Mouse (Mus musculus): ENCODE results near the gene Nos1. TPM values are rescaled to one million over a fixed set of nuclear protein-coding genes. Genes with fewer than 3 reads are reported as not detected.
A peak's percentile ranks its signal among the peaks of the same experiment; 100 is the strongest.

Nos1 gene
- polyA plus RNA-seq, 1 experiment from 2014 or later = 0.60 TPM

GRCm38 (mm10) chr5:117898055-117898806, 117.4 kb downstream of the Nos1 start:
- Histone ChIP-seq H3K4me3 (replicated peaks) (no peak overlapping the region), H3K27ac (replicated peaks) (peak overlapping the region; percentile 48; the same call in 1 of the 2 replicates), H3K27me3 (no peaks in the 10 kb centered on the region), H3K9ac (no peak overlapping the region), H3K4me2 (replicated peaks) (0 out of 2 replicates have a peak overlapping the region, but pooled peaks have one; percentile 15), H3K36me3 (no peaks in the 10 kb centered on the region), H3K4me1 (peaks cover 22% of the 10 kb centered on the region), H3K9me3 (replicated peaks) (no peaks in the 10 kb centered on the region)
- ATAC-seq (ENCODE audit: insufficient number of reproducible peaks, low FRiP score, low TSS enrichment, low read depth) = peak; percentile 68
- WGBS = 7% methylated on average over 9 of the region's 9 CpGs

DNA sequence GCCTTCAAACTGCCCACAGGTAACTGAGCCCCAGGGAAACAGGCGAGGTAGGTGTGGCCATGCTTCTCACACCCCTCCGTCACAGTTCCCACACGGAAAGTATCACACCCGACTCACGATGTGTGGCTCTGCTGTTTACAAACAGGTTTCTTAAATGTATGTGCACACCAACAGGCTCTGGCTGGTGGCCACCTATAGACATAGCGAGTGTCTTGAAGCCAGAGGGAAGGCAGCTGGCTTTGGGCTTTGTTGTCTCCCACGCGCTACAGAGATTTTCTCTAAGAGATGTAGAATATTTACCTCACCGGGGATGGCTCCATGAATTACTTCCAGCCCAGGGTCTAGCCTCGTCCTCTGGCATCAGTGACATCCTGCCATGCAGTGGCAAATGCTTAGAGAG, 118.5 kb downstream of the Nos1 start:
- 57% methylated on average over 10 of the region's 10 CpGs for WGBS
- no peaks in the 10 kb centered on the region for H3K27me3 ChIP-seq
- H3K4me2 ChIP-seq (replicated peaks) = no peak overlapping the region
- no peak overlapping the region for H3K9ac ChIP-seq
- H3K4me3 ChIP-seq (replicated peaks) = no peak overlapping the region
- no peak overlapping the region; the same call in 1 of the 2 replicates for H3K27ac ChIP-seq (replicated peaks)
- peaks cover 26% of the 10 kb centered on the region for H3K4me1 ChIP-seq
- H3K36me3 ChIP-seq = no peaks in the 10 kb centered on the region
- no peaks in the 10 kb centered on the region for H3K9me3 ChIP-seq (replicated peaks)
- no peak for ATAC-seq (ENCODE audit: insufficient number of reproducible peaks, low FRiP score, low TSS enrichment, low read depth)

- ATAC-seq (ENCODE audit: insufficient number of reproducible peaks, low FRiP score, low TSS enrichment, low read depth) = 0 out of 2 replicates have a peak, but pooled peaks have one; percentile 17
- 17% methylated on average over 13 of the region's 13 CpGs for WGBS
- Histone ChIP-seq H3K27ac (replicated peaks) (no peak overlapping the region), H3K9me3 (replicated peaks) (no peaks in the 10 kb centered on the region), H3K9ac (no peak overlapping the region), H3K36me3 (no peaks in the 10 kb centered on the region), H3K4me3 (replicated peaks) (no peak overlapping the region), H3K27me3 (no peaks in the 10 kb centered on the region), H3K4me1 (peaks cover 26% of the 10 kb centered on the region), H3K4me2 (replicated peaks) (no peak overlapping the region)
Measured at GRCm38 (mm10) chr5:117900921-117901705, 120.3 kb downstream of the Nos1 start.

- Histone ChIP-seq H3K27ac (replicated peaks) (no peak overlapping the region), H3K27me3 (no peaks in the 10 kb centered on the region), H3K4me3 (replicated peaks) (no peak overlapping the region), H3K9ac (no peak overlapping the region), H3K4me2 (replicated peaks) (no peak overlapping the region), H3K9me3 (replicated peaks) (no peaks in the 10 kb centered on the region), H3K36me3 (no peaks in the 10 kb centered on the region), H3K4me1 (peaks cover 11% of the 10 kb centered on the region)
- ATAC-seq (ENCODE audit: insufficient number of reproducible peaks, low FRiP score, low TSS enrichment, low read depth) = peak; percentile 36
- WGBS = 33% methylated on average over 7 of the region's 7 CpGs
Measured at GRCm38 (mm10) chr5:117903534-117903933, 122.7 kb downstream of the Nos1 start.

GRCm38 (mm10) chr5:117905728-117906127, 124.9 kb downstream of the Nos1 start:
- ATAC-seq (ENCODE audit: insufficient number of reproducible peaks, low FRiP score, low TSS enrichment, low read depth) = no peak
- Histone ChIP-seq H3K27me3 (no peaks in the 10 kb centered on the region), H3K9me3 (replicated peaks) (no peaks in the 10 kb centered on the region), H3K9ac (no peak overlapping the region), H3K4me2 (replicated peaks) (no peak overlapping the region), H3K36me3 (no peaks in the 10 kb centered on the region), H3K4me1 (0 out of 2 replicates have a peak, but pooled peaks cover 4% of the 10 kb centered on the region), H3K4me3 (replicated peaks) (no peak overlapping the region), H3K27ac (replicated peaks) (no peak overlapping the region)
- WGBS = 86% methylated on average over 4 of the region's 4 CpGs

DNA sequence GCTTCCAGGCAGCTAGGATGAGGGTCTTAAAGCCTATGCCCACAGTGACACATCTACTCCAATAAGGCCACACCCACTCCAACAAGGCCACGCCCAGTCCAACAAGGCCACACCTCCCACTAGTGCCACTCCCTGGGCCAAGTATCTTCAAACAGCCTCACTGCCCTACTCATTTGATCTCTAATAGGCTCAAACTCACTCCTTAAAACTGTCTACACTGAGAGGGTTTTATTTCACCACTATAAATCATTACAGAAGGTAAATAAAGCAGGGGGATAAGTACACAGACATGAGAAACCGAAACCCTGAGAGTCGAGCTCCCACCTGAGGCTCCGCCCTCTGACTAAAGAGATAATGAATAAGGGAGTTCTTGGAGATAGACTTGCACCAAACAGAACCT, 128.7 kb downstream of the Nos1 start:
- Histone ChIP-seq H3K36me3 (no peaks in the 10 kb centered on the region), H3K4me2 (replicated peaks) (no peak overlapping the region), H3K9me3 (replicated peaks) (no peaks in the 10 kb centered on the region), H3K27me3 (no peaks in the 10 kb centered on the region), H3K27ac (replicated peaks) (no peak overlapping the region), H3K4me3 (replicated peaks) (no peak overlapping the region), H3K4me1 (no peaks in the 10 kb centered on the region), H3K9ac (no peak overlapping the region)
- 71% methylated on average over 4 of the region's 4 CpGs for WGBS
- ATAC-seq (ENCODE audit: insufficient number of reproducible peaks, low FRiP score, low TSS enrichment, low read depth) = no peak

GRCm38 (mm10) chr5:117916349-117916748, 135.5 kb downstream of the Nos1 start:
- Histone ChIP-seq H3K4me2 (replicated peaks) (no peak overlapping the region), H3K9ac (no peak overlapping the region), H3K4me3 (replicated peaks) (no peak overlapping the region), H3K27me3 (no peaks in the 10 kb centered on the region), H3K9me3 (replicated peaks) (no peaks in the 10 kb centered on the region), H3K4me1 (no peaks in the 10 kb centered on the region), H3K36me3 (no peaks in the 10 kb centered on the region), H3K27ac (replicated peaks) (no peak overlapping the region)
- WGBS = 57% methylated on average over 5 of the region's 5 CpGs
- ATAC-seq (ENCODE audit: insufficient number of reproducible peaks, low FRiP score, low TSS enrichment, low read depth) = no peak

DNA sequence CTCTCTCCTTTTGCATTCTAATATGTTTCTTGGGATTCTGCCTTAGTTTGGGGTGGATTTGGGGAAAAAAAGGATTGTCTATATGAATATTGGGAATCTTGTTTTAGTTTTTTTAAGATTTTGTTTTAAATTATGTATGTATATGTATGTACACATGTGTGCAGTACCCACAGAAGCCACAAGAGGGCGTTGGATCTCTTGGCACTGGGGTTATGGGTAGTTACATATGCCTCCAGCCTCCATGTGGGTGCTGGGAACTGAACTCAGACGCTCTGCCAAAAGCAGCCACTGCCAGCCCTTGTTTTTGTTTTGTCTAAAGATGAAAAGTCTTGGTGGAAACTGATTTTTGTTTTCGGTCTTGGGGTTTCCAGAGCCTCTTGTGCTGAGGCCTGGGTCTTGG, 136.1 kb downstream of the Nos1 start:
- no peak for ATAC-seq (ENCODE audit: insufficient number of reproducible peaks, low FRiP score, low TSS enrichment, low read depth)
- no peaks in the 10 kb centered on the region for H3K4me1 ChIP-seq
- 62% methylated on average over 3 of the region's 3 CpGs for WGBS

GRCm38 (mm10) chr5:117921786-117922528, 141.1 kb downstream of the Nos1 start:
- no peak overlapping the region for H3K4me2 ChIP-seq (replicated peaks)
- no peaks in the 10 kb centered on the region for H3K4me1 ChIP-seq
- WGBS = 69% methylated on average over 12 of the region's 12 CpGs
- no peaks in the 10 kb centered on the region for H3K27me3 ChIP-seq
- no peak overlapping the region for H3K4me3 ChIP-seq (replicated peaks)
- H3K9me3 ChIP-seq (replicated peaks) = no peaks in the 10 kb centered on the region
- no peaks in the 10 kb centered on the region for H3K36me3 ChIP-seq
- no peak overlapping the region for H3K9ac ChIP-seq
- H3K27ac ChIP-seq (replicated peaks) = no peak overlapping the region
- ATAC-seq (ENCODE audit: insufficient number of reproducible peaks, low FRiP score, low TSS enrichment, low read depth) = no peak

More for the DNA sequence above, 136.1 kb downstream of the Nos1 start:
- Histone ChIP-seq H3K9ac (no peak overlapping the region), H3K27ac (replicated peaks) (no peak overlapping the region), H3K36me3 (no peaks in the 10 kb centered on the region), H3K4me2 (replicated peaks) (no peak overlapping the region), H3K27me3 (no peaks in the 10 kb centered on the region), H3K4me3 (replicated peaks) (no peak overlapping the region), H3K9me3 (replicated peaks) (no peaks in the 10 kb centered on the region)

DNA sequence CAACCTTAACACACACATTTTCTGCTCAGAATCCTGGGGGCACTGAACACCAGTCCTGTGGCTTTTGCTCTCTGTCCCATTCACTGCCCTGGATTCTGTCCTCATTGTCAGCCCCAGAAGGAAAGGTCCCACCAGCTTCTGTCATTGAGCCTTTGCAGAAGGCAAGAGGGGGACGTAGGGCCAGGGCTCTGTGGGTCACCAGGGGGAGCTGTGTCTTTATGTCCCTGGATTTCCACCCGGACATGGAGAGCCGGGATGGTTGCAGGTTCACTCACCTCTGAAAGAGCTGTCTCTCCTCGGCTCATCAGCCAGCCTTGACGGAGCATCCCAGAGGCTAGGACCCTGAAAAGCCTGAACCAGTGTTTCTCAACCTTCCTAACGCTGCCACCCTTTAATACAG, 142.9 kb downstream of the Nos1 start:
- no peaks in the 10 kb centered on the region for H3K27me3 ChIP-seq
- H3K9me3 ChIP-seq (replicated peaks) = no peaks in the 10 kb centered on the region
- H3K9ac ChIP-seq = no peak overlapping the region
- no peaks in the 10 kb centered on the region for H3K4me1 ChIP-seq
- H3K4me3 ChIP-seq (replicated peaks) = no peak overlapping the region
- no peak overlapping the region for H3K4me2 ChIP-seq (replicated peaks)
- 35% methylated on average over 6 of the region's 6 CpGs for WGBS
- H3K27ac ChIP-seq (replicated peaks) = no peak overlapping the region
- H3K36me3 ChIP-seq = no peaks in the 10 kb centered on the region
- ATAC-seq (ENCODE audit: insufficient number of reproducible peaks, low FRiP score, low TSS enrichment, low read depth) = no peak

- Histone ChIP-seq H3K4me3 (replicated peaks) (no peak overlapping the region), H3K4me2 (replicated peaks) (no peak overlapping the region), H3K36me3 (no peaks in the 10 kb centered on the region), H3K9ac (no peak overlapping the region), H3K4me1 (no peaks in the 10 kb centered on the region), H3K27me3 (no peaks in the 10 kb centered on the region), H3K9me3 (replicated peaks) (no peaks in the 10 kb centered on the region), H3K27ac (replicated peaks) (no peak overlapping the region)
- WGBS = 94% methylated on average over 2 of the region's 2 CpGs
- no peak for ATAC-seq (ENCODE audit: insufficient number of reproducible peaks, low FRiP score, low TSS enrichment, low read depth)
Measured at GRCm38 (mm10) chr5:117928553-117928952, 147.7 kb downstream of the Nos1 start.

All from embryonic facial prominence, embryonic 15.5 days (tissue).